Mouse (Mus musculus): ENCODE measurements around the gene Olfr392.

The Olfr392 gene

DNA sequence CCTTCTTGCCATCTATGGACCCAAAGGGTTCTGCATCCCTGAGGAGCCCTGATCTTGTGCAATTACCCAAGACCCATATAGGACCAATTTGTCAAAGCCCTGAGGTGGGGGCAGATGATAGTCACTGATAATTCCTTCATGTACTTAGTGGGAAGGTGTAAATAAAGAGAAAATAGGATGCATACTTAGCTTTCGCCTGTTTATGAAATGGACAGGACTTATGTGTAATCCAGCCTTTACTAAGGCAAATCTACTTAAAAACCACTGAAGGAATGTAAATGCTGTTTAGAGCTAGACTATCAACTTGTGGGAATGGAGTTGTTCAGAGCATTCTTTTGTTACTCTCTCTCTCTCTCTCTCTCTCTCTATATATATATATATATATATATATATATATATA is at the start of gene Olfr392:
Olfr392 (minus strand) TSS at position 101 of the 400 bp plus-strand sequence.
- no peak for DNase-seq (ENCODE audit: low spot score in 2 of 2)

- DNase-seq (ENCODE audit: low spot score in 2 of 2) = no peak
Measured at GRCm38 (mm10) chr11:73851354-73851753, 34.5 kb upstream of the Olfr392 start, which contains the start of gene Olfr393. Gene Olfr393 (minus strand): TSS chr11:73851454.

GRCm38 (mm10) chr11:73802952-73803351 is 13.9 kb downstream of the Olfr392 start, which contains the start of gene Olfr391-ps:
Gene Olfr391-ps (minus strand): TSS chr11:73803052.
- no peak for DNase-seq (ENCODE audit: low spot score in 2 of 2)

GRCm38 (mm10) chr11:73782664-73783063 is 34.2 kb downstream of the Olfr392 start, which contains the start of gene Olfr390:
Gene Olfr390 (plus strand): TSS chr11:73782964.
- DNase-seq (ENCODE audit: low spot score in 2 of 2) = no peak

DNA sequence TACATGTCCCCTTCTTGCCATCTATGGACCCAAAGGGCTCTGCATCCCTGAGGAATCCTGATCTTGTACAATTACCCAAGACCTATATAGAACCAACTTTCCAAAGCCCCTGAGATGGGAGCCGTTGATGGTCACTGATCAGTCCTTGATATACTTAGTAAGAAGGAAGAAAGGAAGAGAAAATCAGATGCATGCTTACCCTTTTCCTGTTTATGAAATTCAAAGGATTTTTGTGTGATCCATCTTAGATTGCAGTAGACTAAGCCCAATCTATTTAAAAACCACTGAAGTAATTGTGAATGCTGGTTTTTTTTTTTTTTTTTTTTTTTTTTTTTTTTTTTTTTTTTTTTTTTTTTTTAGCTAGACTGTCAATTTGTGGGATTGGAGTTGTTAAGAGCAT is 36.2 kb downstream of the Olfr392 start, which contains the start of gene Olfr389:
Olfr389 (minus strand) TSS at position 101 of the 400 bp plus-strand sequence.
- no peak for DNase-seq (ENCODE audit: low spot score in 2 of 2)
